Mouse (Mus musculus): ENCODE data around the gene Wrap53. TPM values are rescaled to one million over a fixed set of nuclear protein-coding genes. Genes with fewer than 3 reads are reported as not detected.

Gene Wrap53
- total and polyA plus RNA-seq, 3 experiments, result 18.5 to 24.5 TPM; not detected in 1

- H3K4me1 ChIP-seq (ENCODE audit: control insufficient read depth in 1 of 2, insufficient read depth in 2 of 2, low read length in 2 of 2), result peaks cover 24 to 41% of the 10 kb centered on the region in 2 experiments
- no peaks in the 10 kb centered on the region for H3K27me3 ChIP-seq (ENCODE audit: control insufficient read depth in 1 of 2, insufficient read depth in 2 of 2, low read length in 2 of 2)
- H3K9me3 ChIP-seq (replicated peaks; ENCODE audit: insufficient read depth, low read length), result no peaks in the 10 kb centered on the region
- peak overlapping the region; percentile 66 for H3K9ac ChIP-seq (ENCODE audit: control insufficient read depth, low read depth, low read length, poor library complexity, severe bottlenecking)
- DNase-seq (ENCODE audit: low read depth, low spot score), result peak; percentile 94
- peaks cover 6% of the 10 kb centered on the region for H3K79me2 ChIP-seq (ENCODE audit: control insufficient read depth, insufficient read depth, low read length, poor library complexity)
- H3K36me3 ChIP-seq (ENCODE audit: control insufficient read depth in 1 of 2, insufficient read depth in 2 of 2, low read length in 2 of 2), result peaks cover 0 to 26% of the 10 kb centered on the region in 2 experiments; a peak in 2 of 4 replicates
- H3K4me3 ChIP-seq (ENCODE audit: control insufficient read depth in 1 of 2, insufficient read depth in 1 of 2, low read depth in 2 of 2, low read length in 2 of 2), result peak overlapping the region; percentile 24 to 27
- H3K27ac ChIP-seq (ENCODE audit: control insufficient read depth, low read depth, low read length), result peak overlapping the region; percentile 91
- TF ChIP-seq SIN3A (IDR thresholded peaks at IDR 0.05; ENCODE audit: low read length) (peak; percentile 97), ZC3H11A (IDR thresholded peaks at IDR 0.05; ENCODE audit: low read depth, low read length) (no peak), MXI1 (IDR thresholded peaks at IDR 0.05; ENCODE audit: low read depth, low read length) (peak; percentile 96), TBP (IDR thresholded peaks at IDR 0.05; ENCODE audit: low read depth, low read length) (peak; percentile 88), MAFK (IDR thresholded peaks at IDR 0.05; ENCODE audit: borderline replicate concordance, low read depth, low read length) (no peak; the same call in 1 of the 2 replicates), GABPA (IDR thresholded peaks at IDR 0.05; ENCODE audit: low read depth, low read length) (no peak), NRF1 (IDR thresholded peaks at IDR 0.05; ENCODE audit: insufficient read depth, low read depth, low read length, poor library complexity, severe bottlenecking) (no peak), E2F4 (IDR thresholded peaks at IDR 0.05; ENCODE audit: borderline replicate concordance, low read depth, low read length) (no peak), ELF1 (IDR thresholded peaks at IDR 0.05; ENCODE audit: low read depth, low read length) (no peak), TAL1 (IDR thresholded peaks at IDR 0.05; ENCODE audit: low read length) (no peak), TCF12 (IDR thresholded peaks at IDR 0.05; ENCODE audit: low read depth, low read length) (peak; percentile 86), KAT2A (conservative IDR thresholded peaks at IDR 0.05; ENCODE audit: low read depth, low read length) (no peak), MEF2A (IDR thresholded peaks at IDR 0.05; ENCODE audit: extremely low read depth, insufficient replicate concordance, low read depth, low read length, poor library complexity, severe bottlenecking) (no peak), SMC3 (IDR thresholded peaks at IDR 0.05; ENCODE audit: low read depth, low read length) (no peak), USF2 (IDR thresholded peaks at IDR 0.05; ENCODE audit: borderline replicate concordance in 1 of 2, insufficient read depth in 1 of 2, low read depth in 1 of 2, low read length in 2 of 2) (peak; percentile 93 to 97), UBTF (IDR thresholded peaks at IDR 0.05; ENCODE audit: borderline replicate concordance, insufficient read depth, low read depth, low read length) (0 out of 2 replicates have a peak, but pooled peaks have one; percentile 63), GATA1 (IDR thresholded peaks at IDR 0.05; ENCODE audit: low read depth, low read length) (peak; percentile 89), EP300 (IDR thresholded peaks at IDR 0.05; ENCODE audit: low read depth in 1 of 2, low read length in 2 of 2) (peak; percentile 85 to 97), ZMIZ1 (IDR thresholded peaks at IDR 0.05; ENCODE audit: low read depth, low read length) (peak; percentile 82), MYB (IDR thresholded peaks at IDR 0.05; ENCODE audit: low read depth, low read length) (peak; percentile 99), CTCF (IDR thresholded peaks at IDR 0.05 in 2 of 3, conservative IDR thresholded peaks at IDR 0.05 in 1 of 3; ENCODE audit: control insufficient read depth in 1 of 3, insufficient read depth in 1 of 3, low read depth in 2 of 3, low read length in 3 of 3, poor library complexity in 1 of 3, severe bottlenecking in 1 of 3) (no peak), MYC (IDR thresholded peaks at IDR 0.05; ENCODE audit: low read depth, low read length) (peak; percentile 98), NELFE (IDR thresholded peaks at IDR 0.05; ENCODE audit: low read depth, low read length) (peak; percentile 70), POLR2AphosphoS2 (IDR thresholded peaks at IDR 0.05; ENCODE audit: low read length) (0 out of 2 replicates have a peak, but pooled peaks have one; percentile 60), BHLHE40 (IDR thresholded peaks at IDR 0.05; ENCODE audit: borderline replicate concordance, low read depth, low read length) (peak; percentile 97), JUND (IDR thresholded peaks at IDR 0.05; ENCODE audit: low read depth, low read length) (no peak), CHD1 (IDR thresholded peaks at IDR 0.05; ENCODE audit: low read depth, low read length) (peak; percentile 94), USF1 (IDR thresholded peaks at IDR 0.05; ENCODE audit: low read depth, low read length) (peak; percentile 100), CHD2 (IDR thresholded peaks at IDR 0.05; ENCODE audit: low read length) (no peak), ETS1 (IDR thresholded peaks at IDR 0.05; ENCODE audit: low read depth, low read length) (peak; percentile 95), MAX (IDR thresholded peaks at IDR 0.05; ENCODE audit: low read length) (peak; percentile 99), RAD21 (IDR thresholded peaks at IDR 0.05; ENCODE audit: low read depth, low read length) (no peak), POLR2AphosphoS5 (IDR thresholded peaks at IDR 0.05; ENCODE audit: borderline replicate concordance, low read depth, low read length) (no peak), POLR2A (IDR thresholded peaks at IDR 0.05; ENCODE audit: control insufficient read depth in 1 of 2, insufficient read depth in 1 of 2, low read depth in 1 of 2, low read length in 2 of 2, poor library complexity in 1 of 2) (peak in 1 of 2 experiments; percentile 84; a peak in 2 of 4 replicates), ZNF384 (IDR thresholded peaks at IDR 0.05; ENCODE audit: low read depth, low read length) (0 out of 2 replicates have a peak, but pooled peaks have one; percentile 40), ZKSCAN1 (IDR thresholded peaks at IDR 0.05; ENCODE audit: low read depth, low read length) (no peak), RCOR1 (IDR thresholded peaks at IDR 0.05; ENCODE audit: low read depth, low read length) (peak; percentile 66)
Observed at GRCm38 (mm10) chr11:69609416-69609815, 29.4 kb upstream of the Wrap53 start.

Data from MEL (cell line).